ENCODE assay signal across 8 mouse cellular contexts in genomic region chr9:4795075-4795474, GRCm38 (mm10). TPM values are rescaled to one million over a fixed set of nuclear protein-coding genes. Genes with fewer than 3 reads are reported as not detected.
DNase-seq lines count a peak whose midpoint lies in the region; ATAC-seq and TF ChIP-seq lines count a peak whose summit lies in the region.

No protein-coding gene starts in this region.

- 7% methylated on average over 6 of the region's 6 CpGs for WGBS in kidney, postnatal 0 days
- WGBS in cerebellum, adult 2 months, result under 1% methylated on average over 6 of the region's 6 CpGs
- 1% methylated on average over 5 of the region's 6 CpGs for WGBS in forebrain, embryonic 11.5 days
- WGBS in limb, embryonic 15.5 days, result 4% methylated on average over 5 of the region's 6 CpGs

- no peak for TF ChIP-seq POLR2A in cerebellum, adult 2 months (IDR thresholded peaks at IDR 0.05; ENCODE audit: borderline replicate concordance, insufficient read depth, low read length)

- H3K36me3 ChIP-seq in kidney, postnatal 0 days (ENCODE audit: insufficient read depth, low read length), result no peaks in the 10 kb centered on the region
- no peaks in the 10 kb centered on the region for H3K36me3 ChIP-seq in forebrain, embryonic 11.5 days (ENCODE audit: control insufficient read depth, insufficient read depth, low read length)
- H3K36me3 ChIP-seq in limb, embryonic 15.5 days, result no peaks in the 10 kb centered on the region

- H3K4me1 ChIP-seq in kidney, postnatal 0 days (replicated peaks; ENCODE audit: insufficient read depth, low read length), result no peaks in the 10 kb centered on the region
- H3K4me1 ChIP-seq in cerebellum, adult 2 months (ENCODE audit: control insufficient read depth, insufficient read depth, low read length), result peaks cover 3% of the 10 kb centered on the region; the same call in 1 of the 2 replicates
- no peaks in the 10 kb centered on the region for H3K4me1 ChIP-seq in forebrain, embryonic 11.5 days (replicated peaks; ENCODE audit: control insufficient read depth, insufficient read depth, low read length)
- H3K4me1 ChIP-seq in limb, embryonic 15.5 days, result peaks cover 4% of the 10 kb centered on the region; the same call in 1 of the 2 replicates

- H3K4me2 ChIP-seq in kidney, postnatal 0 days (ENCODE audit: low read length), result peak overlapping the region; percentile 86
- peak overlapping the region; percentile 74 for H3K4me2 ChIP-seq in forebrain, embryonic 11.5 days (ENCODE audit: low read depth, low read length, severe bottlenecking)
- peak overlapping the region; percentile 95 for H3K4me2 ChIP-seq in limb, embryonic 15.5 days

- no peaks in the 10 kb centered on the region for H3K9me3 ChIP-seq in kidney, postnatal 0 days (replicated peaks; ENCODE audit: low read length)
- H3K9me3 ChIP-seq in forebrain, embryonic 11.5 days (ENCODE audit: control insufficient read depth, low read length), result no peaks in the 10 kb centered on the region
- H3K9me3 ChIP-seq in limb, embryonic 15.5 days, result no peaks in the 10 kb centered on the region

- H3K9ac ChIP-seq in kidney, postnatal 0 days (ENCODE audit: low read depth, low read length), result no peak overlapping the region
- peak overlapping the region; percentile 69; the same call in 1 of the 2 replicates for H3K9ac ChIP-seq in forebrain, embryonic 11.5 days (ENCODE audit: low read length)
- no peak overlapping the region for H3K9ac ChIP-seq in limb, embryonic 15.5 days

- no peak for TF ChIP-seq CTCF in kidney, postnatal 0 days (IDR thresholded peaks at IDR 0.05; ENCODE audit: low read depth)
- no peak for TF ChIP-seq CTCF in cerebellum, adult 2 months (IDR thresholded peaks at IDR 0.05; ENCODE audit: borderline replicate concordance, insufficient read depth, low read depth, low read length)

- H3K4me3 ChIP-seq in kidney, postnatal 0 days (replicated peaks; ENCODE audit: low read depth, low read length), result peak overlapping the region; percentile 57
- peak overlapping the region; percentile 93 for H3K4me3 ChIP-seq in cerebellum, adult 2 months (replicated peaks; ENCODE audit: insufficient read depth, low read depth, low read length)
- H3K4me3 ChIP-seq in forebrain, embryonic 11.5 days (ENCODE audit: low read depth, low read length), result peak overlapping the region; percentile 54
- H3K4me3 ChIP-seq in limb, embryonic 15.5 days, result peak overlapping the region; percentile 54

- H3K27me3 ChIP-seq in kidney, postnatal 0 days (ENCODE audit: insufficient read depth, low read length), result no peaks in the 10 kb centered on the region
- no peaks in the 10 kb centered on the region for H3K27me3 ChIP-seq in cerebellum, adult 2 months (ENCODE audit: control insufficient read depth, insufficient read depth, low read length)
- no peaks in the 10 kb centered on the region for H3K27me3 ChIP-seq in forebrain, embryonic 11.5 days (ENCODE audit: control insufficient read depth, insufficient read depth, low read length)
- no peaks in the 10 kb centered on the region for H3K27me3 ChIP-seq in limb, embryonic 15.5 days

- H3K27ac ChIP-seq in kidney, postnatal 0 days, result no peak overlapping the region
- H3K27ac ChIP-seq in cerebellum, adult 2 months (ENCODE audit: insufficient read depth, low read length), result peak overlapping the region; percentile 75
- no peak overlapping the region for H3K27ac ChIP-seq in forebrain, embryonic 11.5 days (ENCODE audit: low read depth, low read length)
- H3K27ac ChIP-seq in limb, embryonic 15.5 days, result no peak overlapping the region

- ATAC-seq in kidney, postnatal 0 days (replicated peaks; ENCODE audit: low FRiP score, low read depth), result no peak
- no peak for ATAC-seq in forebrain, embryonic 11.5 days (replicated peaks; ENCODE audit: low FRiP score)
- no peak for ATAC-seq in limb, embryonic 15.5 days (ENCODE audit: insufficient number of reproducible peaks, low FRiP score, low TSS enrichment, low read depth)

- DNase-seq in kidney, postnatal 0 days (ENCODE audit: low spot score), result no peak
- DNase-seq in kidney, postnatal 36 days, result no peak
- DNase-seq in cerebellum, adult 2 months, result peak; percentile 58 to 65
- peak; percentile 35 for DNase-seq in forebrain, embryonic 11.5 days (ENCODE audit: low spot score)
- no peak for DNase-seq in thymus, postnatal 0 days (ENCODE audit: low spot score)
- DNase-seq in thymus, postnatal 14 days, result no peak
- no peak for DNase-seq in gastrocnemius, postnatal 4 days (ENCODE audit: low spot score in 2 of 2)

RNA-seq across cellular contexts. Expression of gene Gria4, which starts 1.0 kb away (rescaled TPM):
- polyA plus RNA-seq in kidney, postnatal 0 days (2015; fragmentation: Nextera tagmentation; extraction: Ambion mirVana), result 6.3 and 6.4 TPM in 2 replicates
- 154 and 178 TPM in 2 replicates for polyA plus RNA-seq in cerebellum, adult 2 months (2012; rRNA removed)
- polyA plus RNA-seq in forebrain, embryonic 11.5 days (2014; fragmentation: Nextera tagmentation; extraction: Ambion mirVana), result 5.5 and 6.4 TPM in 2 replicates
- 1.1 and 1.2 TPM in 2 replicates for polyA plus RNA-seq in limb, embryonic 15.5 days (2015; fragmentation: Nextera tagmentation; extraction: Ambion mirVana)
- 0.05 TPM in 1 of 2 replicates, not detected in the other for polyA plus RNA-seq in thymus, postnatal 0 days (2015; fragmentation: Nextera tagmentation; extraction: Ambion mirVana)
- total RNA-seq in gastrocnemius, postnatal 4 days (2021), result 1 to 10 TPM in 1 of 2 experiments, under 1 TPM in 1; 0.86 to 1.0 TPM

Comparison
In these comparisons a context has a peak if more than half of its experiments do, and no peak if none do; other contexts are left out.
1. DNase-seq: peak in cerebellum, adult 2 months (2 of 2) and forebrain, embryonic 11.5 days (single experiment); none in kidney, postnatal 0 days (single experiment), kidney, postnatal 36 days (0 of 2), thymus, postnatal 0 days (single experiment), thymus, postnatal 14 days (single experiment) and gastrocnemius, postnatal 4 days (0 of 2).
2. RNA of gene Gria4, which starts 1.0 kb away (polyA plus RNA-seq): 154 to 178 TPM in cerebellum, adult 2 months; 5.5 to 6.4 TPM in forebrain, embryonic 11.5 days, 6.3 to 6.4 TPM in kidney, postnatal 0 days, 1.1 to 1.2 TPM in limb, embryonic 15.5 days and 0.05 TPM in thymus, postnatal 0 days; every median in the first group is over 10 times any median in the second.
3. Peak in every context shown above with its lines, with median percentiles within 50 percentile points of each other: H3K4me2 ChIP-seq and H3K4me3 ChIP-seq.